Mouse (Mus musculus): Measurements from ENCODE around the gene Vrk2. TPM values are rescaled to one million over a fixed set of nuclear protein-coding genes. Genes with fewer than 3 reads are reported as not detected.

Gene Vrk2
- polyA plus RNA-seq, 1 experiment: 4.8 TPM

DNA sequence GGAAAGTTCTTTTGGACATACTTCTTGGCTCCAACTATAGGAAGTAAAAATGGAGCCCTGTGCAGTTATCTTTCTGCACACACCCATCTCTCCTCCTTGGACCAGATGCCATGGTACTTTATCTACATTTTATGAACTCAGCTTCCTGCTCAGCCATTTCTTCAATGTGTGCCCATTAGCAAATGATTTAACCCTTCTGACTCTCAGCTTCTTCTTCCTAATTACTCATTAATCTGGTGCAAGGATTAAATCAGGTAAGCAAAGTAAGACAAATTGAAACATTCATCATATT, 60.0 kb downstream of the Vrk2 start:
- H3K4me2 ChIP-seq (ENCODE audit: low read depth): no peak overlapping the region
- no peaks in the 10 kb centered on the region for H3K79me2 ChIP-seq (ENCODE audit: control insufficient read depth, insufficient read depth)
- TF ChIP-seq TCF12 (IDR thresholded peaks at IDR 0.05; ENCODE audit: insufficient read depth, poor library complexity, severe bottlenecking): no peak
- no peak for TF ChIP-seq REST (IDR thresholded peaks at IDR 0.05; ENCODE audit: insufficient read depth, insufficient read length)
- no peak overlapping the region for H3K4me3 ChIP-seq
- H3ac ChIP-seq (ENCODE audit: control insufficient read depth, insufficient read length): no peak overlapping the region
- no peaks in the 10 kb centered on the region for H3K36me3 ChIP-seq (ENCODE audit: control insufficient read depth, insufficient read depth)
- H3K27me3 ChIP-seq (ENCODE audit: control insufficient read depth, insufficient read depth, insufficient read length): no peaks in the 10 kb centered on the region

DNA sequence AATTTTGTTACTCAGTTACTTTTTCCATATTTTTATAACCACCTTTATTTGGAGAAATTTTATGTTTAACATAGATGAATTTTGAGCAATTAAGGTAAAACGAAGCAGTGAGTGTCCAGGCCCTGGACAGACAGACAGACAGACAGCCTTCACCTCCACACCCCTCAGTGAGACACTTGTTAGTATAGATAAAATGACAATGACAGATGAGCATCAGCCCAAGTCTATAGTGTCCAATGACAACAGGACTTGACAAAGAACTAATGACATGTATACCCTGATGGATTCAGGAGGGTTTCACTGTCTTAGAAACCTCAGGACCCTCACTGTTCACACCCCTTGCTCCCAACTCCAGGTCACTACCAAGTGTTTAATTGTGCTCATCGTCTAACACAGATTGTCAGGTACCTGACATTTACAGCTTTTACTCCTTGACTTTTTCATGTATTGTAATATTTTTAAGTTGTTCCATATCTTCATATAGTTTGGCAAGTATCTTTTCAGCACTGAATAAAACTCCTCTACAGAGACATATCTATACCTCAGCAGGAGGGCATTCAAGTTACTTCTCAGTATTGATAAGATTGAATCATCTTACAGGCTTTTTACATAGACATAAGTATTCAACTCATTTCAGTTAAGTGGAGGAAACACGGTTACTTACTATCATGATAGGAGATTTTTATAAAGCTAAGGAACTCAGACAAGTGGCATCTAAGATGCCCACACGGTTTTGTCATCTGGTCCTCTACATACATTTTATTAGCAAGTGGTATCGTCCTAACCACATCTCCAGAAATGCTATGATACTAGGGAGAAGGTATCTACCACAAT, 60.6 kb downstream of the Vrk2 start:
- Histone ChIP-seq H3K79me2 (ENCODE audit: control insufficient read depth, insufficient read depth) (no peaks in the 10 kb centered on the region), H3ac (ENCODE audit: control insufficient read depth, insufficient read length) (no peak overlapping the region), H3K4me2 (ENCODE audit: low read depth) (no peak overlapping the region), H3K36me3 (ENCODE audit: control insufficient read depth, insufficient read depth) (no peaks in the 10 kb centered on the region), H3K4me3 (no peak overlapping the region), H3K27me3 (ENCODE audit: control insufficient read depth, insufficient read depth, insufficient read length) (no peaks in the 10 kb centered on the region)
- TF ChIP-seq CEBPB (IDR thresholded peaks at IDR 0.05; ENCODE audit: insufficient read depth, poor library complexity, severe bottlenecking): no peak
- no peak for TF ChIP-seq REST (IDR thresholded peaks at IDR 0.05; ENCODE audit: insufficient read depth, insufficient read length)
- TF ChIP-seq MYOG (IDR thresholded peaks at IDR 0.05; ENCODE audit: control insufficient read depth in 1 of 3, insufficient read depth in 1 of 3, insufficient read length in 2 of 3, low read depth in 2 of 3): no peak

DNA sequence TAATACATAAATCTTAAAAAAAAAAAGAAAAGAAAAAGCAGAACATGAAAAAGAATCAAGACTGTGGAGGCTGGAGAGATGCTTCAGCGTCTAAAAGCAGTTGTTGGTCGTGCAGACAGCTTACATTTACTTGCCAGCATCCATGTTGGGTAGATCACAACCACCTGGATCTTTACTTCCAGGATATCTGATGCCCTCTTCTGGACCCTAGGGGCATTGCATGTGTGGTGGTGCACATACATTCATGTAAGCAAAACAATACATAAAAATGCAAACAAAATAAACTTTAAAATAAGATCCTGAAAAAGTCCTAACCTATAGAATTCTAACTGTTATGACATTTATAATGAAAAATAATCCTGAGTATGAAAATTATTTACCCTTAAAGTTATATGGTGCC, 66.9 kb downstream of the Vrk2 start:
- TF ChIP-seq REST (IDR thresholded peaks at IDR 0.05; ENCODE audit: insufficient read depth, insufficient read length) (no peak), MYOG (IDR thresholded peaks at IDR 0.05; ENCODE audit: control insufficient read depth in 1 of 3, insufficient read depth in 1 of 3, insufficient read length in 2 of 3, low read depth in 2 of 3) (no peak), POLR2A (IDR thresholded peaks at IDR 0.05; ENCODE audit: insufficient read length, low read depth) (no peak), SRF (IDR thresholded peaks at IDR 0.05; ENCODE audit: control insufficient read depth, insufficient read length, low read depth) (no peak), TCF12 (IDR thresholded peaks at IDR 0.05; ENCODE audit: insufficient read depth, poor library complexity, severe bottlenecking) (no peak), POLR2AphosphoS2 (IDR thresholded peaks at IDR 0.05; ENCODE audit: insufficient read length, low read depth) (no peak), USF1 (IDR thresholded peaks at IDR 0.05; ENCODE audit: low read depth) (no peak), TCF3 (IDR thresholded peaks at IDR 0.05; ENCODE audit: insufficient read length, low read depth) (no peak), MYOD1 (IDR thresholded peaks at IDR 0.05; ENCODE audit: control insufficient read depth in 1 of 3, insufficient read length in 2 of 3, low read depth in 2 of 3) (no peak), CEBPB (IDR thresholded peaks at IDR 0.05; ENCODE audit: insufficient read depth, poor library complexity, severe bottlenecking) (no peak), E2F4 (IDR thresholded peaks at IDR 0.05; ENCODE audit: insufficient read depth) (no peak), MAX (IDR thresholded peaks at IDR 0.05; ENCODE audit: low read depth) (no peak)
- Histone ChIP-seq H3K79me2 (ENCODE audit: control insufficient read depth, insufficient read depth) (no peaks in the 10 kb centered on the region), H3ac (ENCODE audit: control insufficient read depth, insufficient read length) (no peak overlapping the region)

DNA sequence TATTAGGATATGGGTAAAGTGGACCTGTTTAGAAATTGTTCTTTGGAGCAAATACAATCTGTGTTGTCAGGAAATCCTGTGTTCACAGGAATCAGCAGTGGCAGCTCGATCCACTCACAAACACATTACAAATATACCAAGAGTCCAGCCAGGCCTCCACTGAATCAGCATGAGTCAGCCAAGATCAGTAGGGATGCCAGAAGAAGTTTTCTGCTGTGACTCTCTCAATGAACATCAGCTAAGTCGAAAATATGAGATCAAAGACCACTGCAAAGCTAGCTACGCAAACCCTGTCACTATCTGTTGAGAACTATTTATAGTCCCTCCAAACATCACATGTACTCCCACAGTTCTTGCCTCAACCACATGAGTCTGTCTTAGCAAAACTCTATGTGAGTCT, 74.8 kb downstream of the Vrk2 start:
- no peak overlapping the region for H3ac ChIP-seq (ENCODE audit: control insufficient read depth, insufficient read length)
- H3K4me2 ChIP-seq (ENCODE audit: low read depth): no peak overlapping the region
- TF ChIP-seq POLR2A (IDR thresholded peaks at IDR 0.05; ENCODE audit: insufficient read length, low read depth): no peak
- no peak for TF ChIP-seq POLR2AphosphoS2 (IDR thresholded peaks at IDR 0.05; ENCODE audit: insufficient read length, low read depth)
- no peak for TF ChIP-seq MYOD1 (IDR thresholded peaks at IDR 0.05; ENCODE audit: control insufficient read depth in 1 of 3, insufficient read length in 2 of 3, low read depth in 2 of 3)
- TF ChIP-seq E2F4 (IDR thresholded peaks at IDR 0.05; ENCODE audit: insufficient read depth): no peak
- TF ChIP-seq TCF3 (IDR thresholded peaks at IDR 0.05; ENCODE audit: insufficient read length, low read depth): no peak
- no peak for TF ChIP-seq REST (IDR thresholded peaks at IDR 0.05; ENCODE audit: insufficient read depth, insufficient read length)
- no peak for TF ChIP-seq USF1 (IDR thresholded peaks at IDR 0.05; ENCODE audit: low read depth)
- no peak for TF ChIP-seq TCF12 (IDR thresholded peaks at IDR 0.05; ENCODE audit: insufficient read depth, poor library complexity, severe bottlenecking)
- TF ChIP-seq SRF (IDR thresholded peaks at IDR 0.05; ENCODE audit: control insufficient read depth, insufficient read length, low read depth): no peak
- H3K79me2 ChIP-seq (ENCODE audit: control insufficient read depth, insufficient read depth): no peaks in the 10 kb centered on the region
- H3K27me3 ChIP-seq (ENCODE audit: control insufficient read depth, insufficient read depth, insufficient read length): no peaks in the 10 kb centered on the region
- no peaks in the 10 kb centered on the region for H3K36me3 ChIP-seq (ENCODE audit: control insufficient read depth, insufficient read depth)
- H3K4me3 ChIP-seq: no peak overlapping the region

More for the DNA sequence above, 66.9 kb downstream of the Vrk2 start:
- Histone ChIP-seq H3K27me3 (ENCODE audit: control insufficient read depth, insufficient read depth, insufficient read length) (no peaks in the 10 kb centered on the region), H3K36me3 (ENCODE audit: control insufficient read depth, insufficient read depth) (no peaks in the 10 kb centered on the region), H3K4me3 (no peak overlapping the region), H3K4me2 (ENCODE audit: low read depth) (no peak overlapping the region)

- no peak overlapping the region for H3K4me2 ChIP-seq (ENCODE audit: low read depth)
Observed at GRCm38 (mm10) chr11:26516086-26516485, 77.7 kb downstream of the Vrk2 start.

More at GRCm38 (mm10) chr11:26516086-26516485, 77.7 kb downstream of the Vrk2 start:
- Histone ChIP-seq H3K79me2 (ENCODE audit: control insufficient read depth, insufficient read depth) (no peaks in the 10 kb centered on the region), H3ac (ENCODE audit: control insufficient read depth, insufficient read length) (no peak overlapping the region), H3K27me3 (ENCODE audit: control insufficient read depth, insufficient read depth, insufficient read length) (no peaks in the 10 kb centered on the region), H3K36me3 (ENCODE audit: control insufficient read depth, insufficient read depth) (no peaks in the 10 kb centered on the region), H3K4me3 (no peak overlapping the region)
- TF ChIP-seq CEBPB (IDR thresholded peaks at IDR 0.05; ENCODE audit: insufficient read depth, poor library complexity, severe bottlenecking) (no peak), MYOG (IDR thresholded peaks at IDR 0.05; ENCODE audit: control insufficient read depth in 1 of 3, insufficient read depth in 1 of 3, insufficient read length in 2 of 3, low read depth in 2 of 3) (no peak), POLR2AphosphoS2 (IDR thresholded peaks at IDR 0.05; ENCODE audit: insufficient read length, low read depth) (no peak), USF1 (IDR thresholded peaks at IDR 0.05; ENCODE audit: low read depth) (no peak), MYOD1 (IDR thresholded peaks at IDR 0.05; ENCODE audit: control insufficient read depth in 1 of 3, insufficient read length in 2 of 3, low read depth in 2 of 3) (no peak), TCF12 (IDR thresholded peaks at IDR 0.05; ENCODE audit: insufficient read depth, poor library complexity, severe bottlenecking) (no peak), TCF3 (IDR thresholded peaks at IDR 0.05; ENCODE audit: insufficient read length, low read depth) (no peak), E2F4 (IDR thresholded peaks at IDR 0.05; ENCODE audit: insufficient read depth) (no peak), MAX (IDR thresholded peaks at IDR 0.05; ENCODE audit: low read depth) (no peak), REST (IDR thresholded peaks at IDR 0.05; ENCODE audit: insufficient read depth, insufficient read length) (no peak), POLR2A (IDR thresholded peaks at IDR 0.05; ENCODE audit: insufficient read length, low read depth) (no peak), SRF (IDR thresholded peaks at IDR 0.05; ENCODE audit: control insufficient read depth, insufficient read length, low read depth) (no peak)

All from myocyte (in vitro differentiated cells).